8 mouse cellular contexts compared by ENCODE assay signal in the genomic region with DNA sequence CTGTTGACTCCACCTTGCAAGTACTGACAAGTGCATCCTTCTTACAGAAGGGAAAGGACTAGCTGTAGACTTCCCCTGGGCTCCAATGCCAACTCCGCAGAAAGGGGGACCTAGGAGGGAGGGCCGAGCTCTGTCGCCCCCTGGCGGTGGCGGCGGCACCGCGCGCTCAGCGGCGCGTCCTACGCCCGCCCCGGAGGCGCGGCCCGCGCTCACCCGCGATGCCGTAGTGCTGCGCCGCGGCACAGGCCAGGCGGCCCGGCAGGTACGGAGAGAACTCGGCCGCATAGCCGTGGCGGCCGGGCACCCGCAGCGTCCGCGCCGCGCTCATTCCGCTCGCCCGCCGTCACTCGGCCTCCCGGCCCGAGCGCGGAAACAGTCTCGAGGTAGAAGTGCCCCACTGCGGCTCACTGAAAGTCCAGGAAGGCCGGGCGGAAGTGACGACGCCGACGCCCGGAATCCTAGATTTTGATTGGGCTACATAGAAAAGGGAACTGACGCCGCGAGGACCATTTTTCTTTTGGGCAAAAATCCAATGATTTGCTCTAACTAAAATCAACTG. TPM values are rescaled to one million over a fixed set of nuclear protein-coding genes. Genes with fewer than 3 reads are reported as not detected.
DNase-seq lines count a peak whose midpoint lies in the region; ATAC-seq lines count a peak whose summit lies in the region.

A gene (minus strand): TSS at position 444 of the 559 bp plus-strand sequence.

- no peaks in the 10 kb centered on the region for H3K4me1 ChIP-seq in hindbrain, embryonic 16.5 days (ENCODE audit: control insufficient read depth, insufficient read depth, low read depth, low read length)

- no peaks in the 10 kb centered on the region for H3K36me3 ChIP-seq in hindbrain, embryonic 16.5 days (ENCODE audit: control insufficient read depth, insufficient read depth, low read length)

- peak within 1 kb of the TSS; percentile 99 for H3K27ac ChIP-seq in hindbrain, embryonic 16.5 days (ENCODE audit: low read depth, low read length)

- peak within 1 kb of the TSS; percentile 95 for H3K9ac ChIP-seq in hindbrain, embryonic 16.5 days (ENCODE audit: low read depth, low read length)

- H3K27me3 ChIP-seq in hindbrain, embryonic 16.5 days (replicated peaks; ENCODE audit: control insufficient read depth, insufficient read depth, low read length): no peaks in the 10 kb centered on the region

- ATAC-seq in hindbrain, embryonic 16.5 days: peak; percentile 99
- peak; percentile 99 for ATAC-seq in megakaryocyte, adult 5-6 weeks (ENCODE audit: poor library complexity, severe bottlenecking)

- peak within 1 kb of the TSS; percentile 87 for H3K4me3 ChIP-seq in hindbrain, embryonic 16.5 days (ENCODE audit: low read length)

- no peaks in the 10 kb centered on the region for H3K9me3 ChIP-seq in hindbrain, embryonic 16.5 days (ENCODE audit: control insufficient read depth, low read length)

- peak; percentile 88 for DNase-seq in T-cell, adult 2 months (ENCODE audit: low spot score)
- peak; percentile 92 to 96 for DNase-seq in cerebellum, postnatal 36 days
- peak; percentile 92 for DNase-seq in gastrocnemius, adult 18-20 months (ENCODE audit: low spot score)
- DNase-seq in left cerebral cortex, adult 18-20 months (ENCODE audit: low spot score in 2 of 2): peak; percentile 90 to 93
- peak; percentile 92 to 95 for DNase-seq in right cerebral cortex, adult 2 months (ENCODE audit: low spot score in 2 of 2)
- peak; percentile 92 for DNase-seq in urinary bladder, postnatal 14 days (ENCODE audit: low spot score)

- H3K4me2 ChIP-seq in hindbrain, embryonic 16.5 days (ENCODE audit: low read length): peak within 1 kb of the TSS; percentile 49

- WGBS in hindbrain, embryonic 16.5 days: 1% methylated on average over 44 of the region's 60 CpGs

RNA-seq across cellular contexts. Expression of the gene that starts here (rescaled TPM):
- 10 to 100 TPM; 20.6 to 21.7 TPM for total RNA-seq in gastrocnemius, adult 18-20 months (2021)
- polyA plus RNA-seq in hindbrain, embryonic 16.5 days (2015; fragmentation: Nextera tagmentation; extraction: Ambion mirVana): 34.4 and 35.9 TPM in 2 replicates
- 10 to 100 TPM; 24.5 to 26.1 TPM for total RNA-seq in left cerebral cortex, adult 18-20 months (2021)
- 36.0 and 47.6 TPM in 2 replicates for total RNA-seq in megakaryocyte, adult 5-6 weeks (2015)
- total RNA-seq in megakaryocyte, adult 5-6 weeks (2017): 13.5 and 19.5 TPM in 2 replicates

Comparison
In these comparisons a context has a peak if more than half of its experiments do, and no peak if none do; other contexts are left out.
1. Peak in every context shown above with its lines: DNase-seq, ATAC-seq, H3K4me3 ChIP-seq and H3K27ac ChIP-seq.